Mouse (Mus musculus): ENCODE measurements at regions not wholly inside any gene's neighbourhood (a gene's known extent, or its start where the extent isn't known, plus 50 kb on each side); places are given as distances from the start of the nearest gene placed in this dataset.
"Not testable (repeated sequence)": the region's sequence is repeated elsewhere in the genome, so short reads cannot be mapped to it uniquely, and the experiment has no call there.

DNA sequence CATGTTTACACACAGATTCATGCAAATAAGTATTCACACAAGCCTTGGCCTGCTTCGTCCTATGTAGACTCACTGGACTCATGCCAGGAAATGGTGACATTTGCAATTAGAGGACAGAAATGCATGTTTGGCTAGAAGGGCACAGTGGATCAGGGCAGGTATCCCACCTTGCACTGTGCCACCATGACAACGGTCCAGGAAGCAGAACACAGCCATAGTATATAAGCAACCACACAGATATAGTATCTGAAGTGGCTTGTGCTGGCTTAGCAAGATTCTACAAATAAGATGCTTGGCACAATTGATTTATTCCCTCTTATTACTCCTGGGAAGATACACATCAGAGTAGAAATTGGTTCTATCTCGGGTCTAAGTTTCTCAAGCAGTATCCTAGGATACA, 218.0 kb downstream of the Unc5cl start:
- no peak overlapping the region for H3K9ac ChIP-seq
- H3K9me3 ChIP-seq: peaks cover 7% of the 10 kb centered on the region; the same call in 1 of the 2 replicates
- no peak overlapping the region for H3K27ac ChIP-seq
- H3K4me3 ChIP-seq: no peak overlapping the region
- no peaks in the 10 kb centered on the region for H3K4me1 ChIP-seq
- no peaks in the 10 kb centered on the region for H3K36me3 ChIP-seq
- H3K27me3 ChIP-seq: no peaks in the 10 kb centered on the region
- no peak overlapping the region for H3K4me2 ChIP-seq
- WGBS: 87% methylated on average over 3 of the region's 3 CpGs
- ATAC-seq (ENCODE audit: insufficient number of reproducible peaks, insufficient read depth, low FRiP score, low TSS enrichment, low read depth): no peak

DNA sequence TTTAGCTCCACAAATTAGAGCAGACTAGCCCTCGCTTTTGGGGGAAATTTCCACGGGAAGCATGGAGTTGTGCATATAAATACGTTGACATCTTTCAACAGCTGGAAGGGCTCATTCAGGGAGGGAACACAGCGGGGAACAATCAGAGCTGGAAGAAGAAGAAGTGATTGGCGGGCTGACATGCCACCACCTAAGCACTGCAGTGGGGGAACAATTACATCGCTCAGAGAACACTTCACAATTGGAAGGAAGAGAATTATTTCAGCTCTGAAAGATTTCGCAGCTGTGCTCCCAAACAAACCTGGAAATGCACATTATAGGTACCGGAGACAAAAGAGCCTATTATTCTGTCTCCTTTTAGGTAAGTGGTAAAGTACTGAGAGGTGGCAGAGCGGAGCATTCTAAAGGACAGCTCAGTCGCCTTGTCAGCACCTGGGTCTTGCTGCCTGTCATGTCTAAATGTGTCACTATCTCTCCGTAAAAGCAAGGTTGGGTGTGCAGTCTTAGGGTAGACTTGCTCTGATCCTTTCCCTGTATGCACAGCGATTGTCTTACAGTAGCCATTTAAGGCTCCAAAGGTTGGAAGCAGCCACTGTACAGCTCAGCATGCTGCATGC, 223.6 kb downstream of the Unc5cl start:
- H3K36me3 ChIP-seq: no peaks in the 10 kb centered on the region
- WGBS: 71% methylated on average over 12 of the region's 12 CpGs
- H3K4me1 ChIP-seq: no peaks in the 10 kb centered on the region
- H3K9ac ChIP-seq: no peak overlapping the region
- H3K4me3 ChIP-seq: no peak overlapping the region
- ATAC-seq (ENCODE audit: insufficient number of reproducible peaks, insufficient read depth, low FRiP score, low TSS enrichment, low read depth): no peak
- H3K27ac ChIP-seq: no peak overlapping the region
- no peaks in the 10 kb centered on the region for H3K9me3 ChIP-seq
- H3K4me2 ChIP-seq: no peak overlapping the region
- H3K27me3 ChIP-seq: no peaks in the 10 kb centered on the region

DNA sequence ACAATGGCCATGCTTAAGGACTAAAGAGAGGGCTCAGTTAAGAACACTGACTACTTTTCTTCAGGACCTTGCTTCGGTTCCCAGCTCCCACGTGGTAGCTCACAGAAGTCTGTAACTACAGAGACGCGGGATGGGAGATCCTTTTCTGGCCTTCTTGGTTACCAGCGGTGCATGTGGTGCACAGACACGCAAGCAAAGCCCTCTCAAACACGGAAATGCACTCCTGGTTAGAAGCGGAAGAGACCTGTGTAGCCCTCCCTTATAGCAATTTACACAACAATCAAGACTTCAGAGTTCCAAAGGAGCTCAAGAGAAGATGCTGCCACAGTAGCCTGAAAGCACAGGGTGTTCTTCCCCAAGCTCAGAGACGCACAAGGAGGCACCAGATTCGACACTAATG, 225.6 kb downstream of the Unc5cl start:
- no peak overlapping the region for H3K27ac ChIP-seq
- 84% methylated on average over 10 of the region's 10 CpGs for WGBS
- H3K4me2 ChIP-seq: no peak overlapping the region
- no peak overlapping the region for H3K9ac ChIP-seq
- no peak for ATAC-seq (ENCODE audit: insufficient number of reproducible peaks, insufficient read depth, low FRiP score, low TSS enrichment, low read depth)
- no peaks in the 10 kb centered on the region for H3K9me3 ChIP-seq
- H3K4me3 ChIP-seq: no peak overlapping the region
- H3K36me3 ChIP-seq: no peaks in the 10 kb centered on the region
- no peaks in the 10 kb centered on the region for H3K27me3 ChIP-seq
- no peaks in the 10 kb centered on the region for H3K4me1 ChIP-seq

DNA sequence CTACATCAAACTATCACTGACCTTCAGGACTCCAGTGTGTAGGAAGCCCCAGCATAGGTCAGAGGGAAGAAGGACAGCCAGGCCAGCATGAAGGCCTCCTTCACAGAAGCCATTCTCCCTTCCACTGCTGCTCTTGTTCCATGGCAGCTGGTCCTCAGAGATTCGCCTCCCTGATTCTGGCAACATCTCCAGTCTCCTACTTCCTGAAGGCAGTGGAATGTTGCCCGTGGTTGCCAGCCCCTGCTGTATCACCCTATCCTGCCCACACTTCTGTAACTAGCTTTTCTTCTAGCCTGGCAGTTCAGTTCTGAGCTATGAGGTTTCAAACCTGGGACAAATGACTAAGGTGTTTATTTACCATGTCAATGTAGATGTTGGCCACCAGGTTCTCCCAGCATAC, 234.2 kb downstream of the Unc5cl start:
- H3K9me3 ChIP-seq: no peaks in the 10 kb centered on the region
- no peaks in the 10 kb centered on the region for H3K27me3 ChIP-seq
- H3K27ac ChIP-seq: no peak overlapping the region
- H3K36me3 ChIP-seq: no peaks in the 10 kb centered on the region
- no peak overlapping the region for H3K4me2 ChIP-seq
- 68% methylated on average over 2 of the region's 2 CpGs for WGBS
- ATAC-seq (ENCODE audit: insufficient number of reproducible peaks, insufficient read depth, low FRiP score, low TSS enrichment, low read depth): no peak
- H3K4me1 ChIP-seq: no peaks in the 10 kb centered on the region
- no peak overlapping the region for H3K4me3 ChIP-seq
- no peak overlapping the region for H3K9ac ChIP-seq

DNA sequence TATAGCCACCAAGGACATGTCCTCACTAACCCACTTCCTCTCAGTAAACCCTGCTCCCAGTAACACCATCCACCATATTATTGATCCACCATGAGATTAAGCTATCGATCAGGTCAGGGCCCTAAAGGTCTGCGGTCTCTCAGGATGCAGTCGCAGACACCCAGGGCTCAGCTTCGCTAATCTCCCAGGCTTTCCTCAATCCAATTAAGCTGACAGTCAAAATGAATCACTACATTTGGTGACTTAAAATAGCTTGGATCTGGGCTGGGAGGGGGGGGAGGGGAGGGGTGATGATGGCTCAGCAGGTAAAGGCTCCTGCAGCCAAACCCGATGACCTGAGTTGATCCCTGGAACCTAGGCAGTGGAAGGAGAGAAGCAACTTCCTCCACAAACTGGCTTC, 233.7 kb upstream of the Lrfn2 start:
- no peak overlapping the region for H3K4me2 ChIP-seq
- H3K27ac ChIP-seq: no peak overlapping the region
- H3K4me1 ChIP-seq: no peaks in the 10 kb centered on the region
- no peaks in the 10 kb centered on the region for H3K27me3 ChIP-seq
- ATAC-seq (ENCODE audit: insufficient number of reproducible peaks, insufficient read depth, low FRiP score, low TSS enrichment, low read depth): no peak
- no peaks in the 10 kb centered on the region; the same call in 1 of the 2 replicates for H3K9me3 ChIP-seq
- no peaks in the 10 kb centered on the region for H3K36me3 ChIP-seq
- H3K4me3 ChIP-seq: no peak overlapping the region
- 82% methylated on average over 5 of the region's 5 CpGs for WGBS
- no peak overlapping the region for H3K9ac ChIP-seq

DNA sequence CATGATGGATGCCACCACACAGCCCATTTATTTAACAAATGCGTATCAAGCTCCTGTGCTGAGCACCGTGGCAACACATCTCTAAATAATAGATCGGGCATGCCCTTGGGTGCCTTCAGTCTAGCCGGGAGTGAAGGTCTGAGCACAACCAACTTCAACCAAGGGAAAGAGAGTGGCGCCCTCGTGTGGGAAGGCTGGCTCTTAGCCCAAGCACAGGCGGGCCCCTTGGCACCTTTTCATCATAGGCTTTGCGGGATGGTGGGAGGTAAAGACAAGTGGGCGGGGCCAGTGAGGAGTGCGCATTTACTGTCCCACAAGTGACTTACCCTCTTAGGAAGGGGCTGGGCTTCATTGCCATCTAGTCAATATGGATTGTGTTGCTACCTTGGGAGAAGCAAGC, 231.6 kb upstream of the Lrfn2 start:
- H3K4me1 ChIP-seq: no peaks in the 10 kb centered on the region
- H3K27me3 ChIP-seq: no peaks in the 10 kb centered on the region
- no peaks in the 10 kb centered on the region; the same call in 1 of the 2 replicates for H3K9me3 ChIP-seq
- no peak overlapping the region for H3K4me3 ChIP-seq
- no peaks in the 10 kb centered on the region for H3K36me3 ChIP-seq
- H3K9ac ChIP-seq: no peak overlapping the region
- WGBS: 31% methylated on average over 10 of the region's 10 CpGs
- no peak for ATAC-seq (ENCODE audit: insufficient number of reproducible peaks, insufficient read depth, low FRiP score, low TSS enrichment, low read depth)
- no peak overlapping the region for H3K4me2 ChIP-seq
- no peak overlapping the region for H3K27ac ChIP-seq

DNA sequence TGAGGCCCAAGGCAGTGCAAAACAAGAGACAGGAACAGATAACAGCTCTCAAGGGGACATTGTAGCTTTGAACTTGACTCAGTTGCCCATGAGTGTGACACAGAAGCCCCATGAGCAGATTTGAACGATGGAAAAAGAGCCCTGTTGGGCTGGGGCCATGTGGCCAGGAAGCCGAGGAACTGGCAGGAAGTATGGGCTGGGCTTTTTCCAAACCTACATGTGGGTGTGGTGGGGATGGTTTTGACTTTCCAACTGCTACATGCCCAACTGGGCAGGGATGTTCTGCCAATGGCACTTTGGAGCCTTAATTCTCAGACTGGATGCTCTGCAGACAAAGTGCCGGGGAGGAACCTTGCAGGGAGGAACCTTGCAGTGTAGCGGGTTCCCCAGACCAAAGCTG, 211.7 kb upstream of the Lrfn2 start:
- 80% methylated on average over 4 of the region's 4 CpGs for WGBS
- H3K36me3 ChIP-seq: no peaks in the 10 kb centered on the region
- H3K27ac ChIP-seq: no peak overlapping the region
- ATAC-seq (ENCODE audit: insufficient number of reproducible peaks, insufficient read depth, low FRiP score, low TSS enrichment, low read depth): no peak
- H3K4me3 ChIP-seq: no peak overlapping the region
- H3K4me1 ChIP-seq: no peaks in the 10 kb centered on the region
- no peaks in the 10 kb centered on the region for H3K9me3 ChIP-seq
- no peak overlapping the region for H3K9ac ChIP-seq
- no peak overlapping the region for H3K4me2 ChIP-seq
- H3K27me3 ChIP-seq: no peaks in the 10 kb centered on the region

DNA sequence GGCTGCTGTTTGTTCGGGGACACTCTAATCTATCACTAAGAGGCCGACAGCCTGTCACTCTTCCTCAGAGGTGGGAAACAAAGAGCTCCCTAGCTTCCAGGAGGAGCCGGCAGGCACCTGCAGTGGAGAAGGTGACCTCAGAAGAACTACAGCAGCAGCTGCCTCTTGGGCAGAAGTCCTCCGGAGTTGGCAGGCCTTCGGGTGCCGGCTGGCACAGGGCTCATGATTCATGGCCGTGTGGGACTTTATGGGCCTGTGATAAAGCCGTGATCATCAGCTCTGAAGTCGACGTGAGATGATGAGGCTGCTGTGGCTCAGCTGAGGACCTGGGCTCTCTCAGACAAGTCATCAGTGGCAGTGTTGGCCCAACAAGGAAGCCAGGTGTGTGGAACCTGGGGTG, 208.9 kb upstream of the Lrfn2 start:
- ATAC-seq (ENCODE audit: insufficient number of reproducible peaks, insufficient read depth, low FRiP score, low TSS enrichment, low read depth): no peak
- 83% methylated on average over 10 of the region's 10 CpGs for WGBS

DNA sequence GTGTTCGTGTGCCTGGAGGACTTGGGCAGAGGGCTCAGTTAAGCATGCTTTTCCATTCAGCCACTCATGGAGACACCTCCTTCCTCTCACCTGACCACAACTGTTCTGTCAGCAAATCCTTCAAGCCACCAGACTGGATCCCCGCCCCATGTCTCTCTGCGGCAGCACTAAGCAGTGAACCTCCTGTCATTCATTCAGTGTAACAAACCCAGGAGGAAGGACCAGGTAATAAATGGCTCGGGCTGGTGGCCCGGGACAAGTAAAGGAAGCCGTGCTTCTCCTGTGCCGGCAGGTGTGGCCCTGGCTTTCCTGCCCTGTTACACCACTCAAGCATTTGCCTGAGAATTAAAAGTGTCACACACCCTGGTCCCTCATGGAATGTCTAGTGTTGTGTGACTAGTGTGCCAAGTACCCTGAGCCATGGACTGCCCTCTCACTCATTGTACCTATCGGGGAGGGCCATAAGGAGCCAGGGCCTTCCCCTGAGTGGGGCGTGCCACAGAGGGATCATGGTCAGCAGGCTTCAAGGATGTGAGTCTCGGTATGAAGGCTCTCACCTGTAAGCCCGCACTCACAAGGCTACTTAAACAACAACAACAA, 207.6 kb upstream of the Lrfn2 start:
- no peaks in the 10 kb centered on the region for H3K36me3 ChIP-seq
- no peak overlapping the region for H3K27ac ChIP-seq
- no peaks in the 10 kb centered on the region for H3K27me3 ChIP-seq
- ATAC-seq (ENCODE audit: insufficient number of reproducible peaks, insufficient read depth, low FRiP score, low TSS enrichment, low read depth): no peak
- WGBS: 79% methylated on average over 11 of the region's 11 CpGs
- no peak overlapping the region for H3K9ac ChIP-seq
- H3K9me3 ChIP-seq: no peaks in the 10 kb centered on the region
- no peak overlapping the region for H3K4me3 ChIP-seq
- no peaks in the 10 kb centered on the region for H3K4me1 ChIP-seq
- H3K4me2 ChIP-seq: no peak overlapping the region

More for the DNA sequence above, 208.9 kb upstream of the Lrfn2 start:
- no peak overlapping the region for H3K27ac ChIP-seq
- no peaks in the 10 kb centered on the region for H3K9me3 ChIP-seq
- no peak overlapping the region for H3K9ac ChIP-seq
- no peak overlapping the region for H3K4me2 ChIP-seq
- no peaks in the 10 kb centered on the region for H3K27me3 ChIP-seq
- no peak overlapping the region for H3K4me3 ChIP-seq
- no peaks in the 10 kb centered on the region for H3K36me3 ChIP-seq
- H3K4me1 ChIP-seq: no peaks in the 10 kb centered on the region

DNA sequence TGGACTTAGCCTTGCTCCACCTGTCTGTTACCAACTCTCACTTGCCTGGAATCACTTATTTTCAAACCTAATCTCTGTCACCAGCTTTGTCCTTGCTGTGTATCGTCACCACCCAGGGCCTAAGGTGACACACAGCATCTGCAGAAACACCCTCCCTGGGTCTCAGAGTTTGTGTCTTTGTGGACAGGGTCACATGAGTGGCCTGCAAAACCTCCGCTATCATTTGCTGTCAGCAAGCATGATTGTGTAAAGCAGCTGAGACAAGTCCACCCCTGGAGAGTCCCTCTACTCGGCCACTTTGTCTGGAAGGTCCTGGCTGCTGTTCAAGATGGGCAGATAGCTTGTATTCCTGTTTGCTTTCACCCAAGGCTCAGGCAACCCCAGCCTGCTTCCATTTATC, 205.7 kb upstream of the Lrfn2 start:
- ATAC-seq (ENCODE audit: insufficient number of reproducible peaks, insufficient read depth, low FRiP score, low TSS enrichment, low read depth): no peak
- H3K4me2 ChIP-seq: no peak overlapping the region
- no peak overlapping the region for H3K27ac ChIP-seq
- no peaks in the 10 kb centered on the region for H3K36me3 ChIP-seq
- H3K27me3 ChIP-seq: no peaks in the 10 kb centered on the region
- H3K9ac ChIP-seq: no peak overlapping the region
- H3K4me3 ChIP-seq: no peak overlapping the region
- H3K4me1 ChIP-seq: no peaks in the 10 kb centered on the region
- no peaks in the 10 kb centered on the region for H3K9me3 ChIP-seq
- WGBS: 68% methylated on average over 3 of the region's 3 CpGs

DNA sequence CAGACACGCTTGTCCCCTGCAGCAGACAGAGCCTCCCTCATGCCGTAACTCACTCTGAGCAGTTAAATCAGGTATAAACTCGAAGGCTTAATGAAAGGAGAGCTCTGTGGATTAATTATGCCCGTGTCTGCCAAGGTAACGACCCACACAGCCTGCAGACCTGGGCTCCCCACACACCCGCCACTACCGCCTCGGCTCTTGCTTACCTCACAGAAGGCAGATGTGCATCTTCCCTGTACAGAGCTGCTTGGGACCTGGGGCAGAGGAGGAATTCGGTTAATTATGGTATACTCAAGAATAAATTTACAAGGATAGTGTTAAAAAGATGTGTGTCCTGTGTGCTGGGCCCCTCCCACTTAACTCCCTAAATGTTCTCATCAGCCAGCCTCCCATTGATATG, 198.4 kb upstream of the Lrfn2 start:
- WGBS: 79% methylated on average over 9 of the region's 9 CpGs
- Histone ChIP-seq H3K4me3 (no peak overlapping the region), H3K9me3 (no peaks in the 10 kb centered on the region), H3K4me1 (no peaks in the 10 kb centered on the region), H3K36me3 (no peaks in the 10 kb centered on the region), H3K27me3 (no peaks in the 10 kb centered on the region), H3K27ac (no peak overlapping the region), H3K4me2 (no peak overlapping the region), H3K9ac (no peak overlapping the region)
- ATAC-seq (ENCODE audit: insufficient number of reproducible peaks, insufficient read depth, low FRiP score, low TSS enrichment, low read depth): no peak

DNA sequence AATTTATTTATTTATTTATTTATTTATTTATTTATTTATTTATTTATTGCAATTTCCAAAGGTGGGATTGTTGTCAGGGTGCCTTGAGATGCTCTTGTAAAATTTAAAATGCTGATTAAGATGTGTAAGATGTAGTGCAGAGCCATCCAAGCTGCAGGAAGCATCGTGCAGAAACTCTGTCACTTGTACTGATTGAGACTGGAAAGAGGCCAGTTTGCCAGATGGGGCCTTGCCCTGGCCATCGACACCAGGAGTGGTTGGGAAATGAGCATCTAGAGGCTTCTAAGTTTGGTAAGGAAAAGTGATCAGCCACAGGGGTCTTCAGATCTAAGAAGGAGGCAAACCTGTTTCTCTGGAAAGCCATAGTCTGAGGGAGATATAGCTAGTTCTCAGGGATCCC, 195.0 kb upstream of the Lrfn2 start:
- not testable (repeated sequence) for H3K4me1 ChIP-seq; H3K36me3 ChIP-seq; ATAC-seq (ENCODE audit: insufficient number of reproducible peaks, insufficient read depth, low FRiP score, low TSS enrichment, low read depth); H3K4me2 ChIP-seq; H3K9me3 ChIP-seq; H3K4me3 ChIP-seq; H3K27ac ChIP-seq; H3K27me3 ChIP-seq; H3K9ac ChIP-seq
- WGBS: 97% methylated on average over 2 of the region's 2 CpGs
